In genomic region chr9:113514846-113515702, GRCm38 (mm10) we compare ENCODE assay signal across 16 mouse cellular contexts.
DNase-seq lines count a peak whose midpoint lies in the region; ATAC-seq and TF ChIP-seq lines count a peak whose summit lies in the region.
"Had no signal": no experiment of that assay in that cellular context is flagged by ENCODE, and none has a peak within 500 bp of the region (broad histone marks: within the 10 kb centered on the region; RNA-seq: fewer than 3 reads in every experiment).

No protein-coding gene starts in this region.

- 22% methylated on average over 23 of the region's 23 CpGs for WGBS in cerebellum, adult 2 months
- WGBS in hindbrain, postnatal 0 days: 52% methylated on average over 23 of the region's 23 CpGs
- WGBS in hindbrain, embryonic 14.5 days: 74% methylated on average over 23 of the region's 23 CpGs

- peak overlapping the region; percentile 42 for H3K4me2 ChIP-seq in hindbrain, postnatal 0 days (ENCODE audit: low read depth, low read length)
- H3K4me2 ChIP-seq in hindbrain, embryonic 14.5 days (replicated peaks): no peak overlapping the region
- H3K4me2 ChIP-seq: lung, embryonic 15.5 days had no signal

- H3K9me3 ChIP-seq in hindbrain, postnatal 0 days (ENCODE audit: low read length): no peaks in the 10 kb centered on the region
- no peaks in the 10 kb centered on the region for H3K9me3 ChIP-seq in hindbrain, embryonic 14.5 days (ENCODE audit: control insufficient read depth, low read length)
- H3K9me3 ChIP-seq: lung, embryonic 15.5 days had no signal

- peak; percentile 23 to 33 for DNase-seq in cerebellum, adult 2 months
- DNase-seq in cerebellum, adult 9-11 months: no peak
- peak; percentile 52 for DNase-seq in hindbrain, postnatal 0 days (ENCODE audit: low spot score)
- no peak for DNase-seq in hindbrain, embryonic 14.5 days (ENCODE audit: low spot score)
- DNase-seq in right cerebral cortex, adult 2 months (ENCODE audit: low spot score in 2 of 2): peak; percentile 28 to 41
- DNase-seq in right cerebral cortex, postnatal 25 days: no peak
- no peak for DNase-seq in thymus, postnatal 0 days (ENCODE audit: low spot score)
- DNase-seq in thymus, adult 18-20 months: no peak
- DNase-seq: embryo, embryonic 11 days; layer of hippocampus, postnatal 36 days; liver; right cerebral cortex, postnatal 14 days had no signal

- H3K4me1 ChIP-seq in cerebellum, adult 2 months (ENCODE audit: control insufficient read depth, insufficient read depth, low read length): no peaks in the 10 kb centered on the region
- H3K4me1 ChIP-seq in hindbrain, postnatal 0 days (ENCODE audit: insufficient read depth, low read length): peaks cover 4% of the 10 kb centered on the region; the same call in 1 of the 2 replicates
- H3K4me1 ChIP-seq in hindbrain, embryonic 14.5 days (replicated peaks; ENCODE audit: control insufficient read depth, insufficient read depth, low read length): no peaks in the 10 kb centered on the region
- H3K4me1 ChIP-seq: lung, embryonic 15.5 days had no signal

- no peak overlapping the region for H3K27ac ChIP-seq in cerebellum, adult 2 months (ENCODE audit: insufficient read depth, low read length)
- H3K27ac ChIP-seq in hindbrain, postnatal 0 days: peak overlapping the region; percentile 48; the same call in 1 of the 2 replicates
- H3K27ac ChIP-seq in hindbrain, embryonic 14.5 days: no peak overlapping the region
- H3K27ac ChIP-seq: kidney, postnatal 0 days; lung, embryonic 15.5 days had no signal

- H3K9ac ChIP-seq in hindbrain, postnatal 0 days (replicated peaks; ENCODE audit: low read length): no peak overlapping the region
- no peak overlapping the region for H3K9ac ChIP-seq in hindbrain, embryonic 14.5 days
- H3K9ac ChIP-seq: lung, embryonic 15.5 days had no signal

- TF ChIP-seq CTCF in cerebellum, adult 2 months (IDR thresholded peaks at IDR 0.05; ENCODE audit: borderline replicate concordance, insufficient read depth, low read depth, low read length): no peak
- TF ChIP-seq CTCF in hindbrain, postnatal 0 days (IDR thresholded peaks at IDR 0.05; ENCODE audit: low read depth): no peak

- TF ChIP-seq POLR2A in cerebellum, adult 2 months (IDR thresholded peaks at IDR 0.05; ENCODE audit: borderline replicate concordance, insufficient read depth, low read length): no peak

- no peaks in the 10 kb centered on the region for H3K27me3 ChIP-seq in cerebellum, adult 2 months (ENCODE audit: control insufficient read depth, insufficient read depth, low read length)
- no peaks in the 10 kb centered on the region for H3K27me3 ChIP-seq in hindbrain, postnatal 0 days (ENCODE audit: insufficient read depth, low read length)
- H3K27me3 ChIP-seq in hindbrain, embryonic 14.5 days (ENCODE audit: control insufficient read depth, insufficient read depth, low read length): no peaks in the 10 kb centered on the region
- H3K27me3 ChIP-seq: lung, embryonic 15.5 days; Patski had no signal

- H3K4me3 ChIP-seq in cerebellum, adult 2 months (replicated peaks; ENCODE audit: insufficient read depth, low read depth, low read length): peak overlapping the region; percentile 45
- H3K4me3 ChIP-seq in hindbrain, postnatal 0 days (ENCODE audit: low read length): no peak overlapping the region
- no peak overlapping the region for H3K4me3 ChIP-seq in hindbrain, embryonic 14.5 days (replicated peaks; ENCODE audit: low read length)
- H3K4me3 ChIP-seq: lung, embryonic 15.5 days had no signal

- H3K36me3 ChIP-seq in hindbrain, postnatal 0 days (ENCODE audit: insufficient read depth, low read length): no peaks in the 10 kb centered on the region
- no peaks in the 10 kb centered on the region for H3K36me3 ChIP-seq in hindbrain, embryonic 14.5 days (replicated peaks; ENCODE audit: control insufficient read depth, insufficient read depth)
- H3K36me3 ChIP-seq: lung, embryonic 15.5 days had no signal

- ATAC-seq in hindbrain, postnatal 0 days: no peak
- no peak for ATAC-seq in hindbrain, embryonic 14.5 days (ENCODE audit: low FRiP score)
- ATAC-seq: inflammation-experienced regulatory T-cells, adult 6 months; Patski had no signal

Comparison
In these comparisons a context has a peak if more than half of its experiments do, and no peak if none do; other contexts are left out.
1. DNase-seq: peak in cerebellum, adult 2 months (2 of 2), hindbrain, postnatal 0 days (single experiment) and right cerebral cortex, adult 2 months (2 of 2); none in cerebellum, adult 9-11 months (single experiment), hindbrain, embryonic 14.5 days (single experiment), right cerebral cortex, postnatal 25 days (single experiment), thymus, postnatal 0 days (single experiment) and thymus, adult 18-20 months (0 of 2).